Mouse (Mus musculus) CH12.LX (cell line): ENCODE data around the gene Midn. TPM values are rescaled to one million over a fixed set of nuclear protein-coding genes. Genes with fewer than 3 reads are reported as not detected.

Source experiments
- DNase-seq: peaks from one replicate; pipeline ENCODE4 v3.0.0-alpha.2; 2013; ENCODE audit errors: extremely low read depth
- H3K27ac ChIP-seq: 2 replicates; pipeline ENCODE4 v1.5.1; 2012; ENCODE audit warnings: low read depth, mild to moderate bottlenecking, control low read depth, moderate library complexity; ENCODE audit not compliant: insufficient read depth
- H3K27me3 ChIP-seq: replicated peaks from 2 replicates; pipeline ENCODE3; 2012; ENCODE audit warnings: inconsistent platforms
- H3K36me3 ChIP-seq, 2 experiments: replicated peaks in 1 of 2; 2 replicates each; pipeline versions ENCODE3 to v1.6.1; 2012; ENCODE audit warnings: inconsistent platforms in 1 of 2, low read length in 1 of 2, mild to moderate bottlenecking in 1 of 2, mixed read lengths in 1 of 2, moderate library complexity in 1 of 2; ENCODE audit not compliant: control insufficient read depth in 1 of 2, insufficient read depth in 1 of 2
- H3K4me1 ChIP-seq, 2 experiments: 2 replicates each; pipeline ENCODE4 v1.6.1; 2012; ENCODE audit warnings: inconsistent platforms in 1 of 2, moderate library complexity in 1 of 2; ENCODE audit not compliant: insufficient read depth in 2 of 2, control insufficient read depth in 1 of 2
- H3K4me2 ChIP-seq: 2 replicates; pipeline ENCODE4 v1.6.1; 2012; ENCODE audit warnings: low read depth, mild to moderate bottlenecking, control low read depth; ENCODE audit not compliant: poor library complexity, insufficient read depth, severe bottlenecking
- H3K4me3 ChIP-seq, 3 experiments: fragments of 150-350 bp in 1 of 3; sonication (generic) in 1 of 3; replicated peaks in 1 of 3; 2 replicates each; pipeline versions ENCODE3 to v1.5.1; 2011 to 2012; ENCODE audit warnings: low read depth in 2 of 3, low read length in 2 of 3, mild to moderate bottlenecking in 2 of 3, moderate library complexity in 2 of 3, control low read depth in 1 of 3, improper control_type of control experiment in 1 of 3, inconsistent platforms in 1 of 3, mixed read lengths in 1 of 3; ENCODE audit not compliant: poor library complexity in 1 of 3
- H3K79me2 ChIP-seq: replicated peaks from 2 replicates; pipeline ENCODE4 v1.6.1; 2012; ENCODE audit warnings: mild to moderate bottlenecking, moderate library complexity; ENCODE audit not compliant: control insufficient read depth, poor library complexity, insufficient read depth, severe bottlenecking; ENCODE audit errors: extremely low read depth
- H3K9ac ChIP-seq: 2 replicates; pipeline ENCODE4 v1.6.1; 2012; ENCODE audit warnings: low read depth, mild to moderate bottlenecking, control low read depth, moderate library complexity; ENCODE audit not compliant: insufficient read depth
- H3K9me3 ChIP-seq: replicated peaks from 2 replicates; pipeline ENCODE3; 2012; ENCODE audit warnings: low read length, inconsistent platforms, mixed read lengths
- BHLHE40 ChIP-seq: IDR thresholded peaks from 2 replicates; pipeline ENCODE4 v1.6.1; 2011; ENCODE audit warnings: mild to moderate bottlenecking, low read depth, low read length, improper control_type of control experiment
- CTCF ChIP-seq, 2 experiments: IDR thresholded peaks in 1 of 2; conservative IDR thresholded peaks in 1 of 2; 2 replicates each; pipeline ENCODE4 v1.5.1; 2011 to 2012; ENCODE audit warnings: low read depth in 2 of 2, low read length in 2 of 2, improper control_type of control experiment in 1 of 2, inconsistent platforms in 1 of 2, mild to moderate bottlenecking in 1 of 2, moderate library complexity in 1 of 2
- E2F4 ChIP-seq: IDR thresholded peaks from 2 replicates; pipeline ENCODE4 v1.6.1; 2011; ENCODE audit warnings: low read depth, low read length, improper control_type of control experiment; ENCODE audit not compliant: insufficient replicate concordance
- ELF1 ChIP-seq: IDR thresholded peaks from 2 replicates; pipeline ENCODE4 v1.6.1; 2014; ENCODE audit warnings: low read depth, mild to moderate bottlenecking, inconsistent platforms, low read length, improper control_type of control experiment
- HCFC1 ChIP-seq: IDR thresholded peaks from 2 replicates; pipeline ENCODE4 v1.6.1; 2012; ENCODE audit warnings: low read depth, mild to moderate bottlenecking, inconsistent platforms, low read length, improper control_type of control experiment
- IRF4 ChIP-seq: IDR thresholded peaks from 2 replicates; pipeline ENCODE4 v1.6.1; 2014; ENCODE audit warnings: low read depth, mild to moderate bottlenecking, inconsistent platforms, low read length, improper control_type of control experiment
- JUN ChIP-seq: IDR thresholded peaks from 2 replicates; pipeline ENCODE4 v1.6.1; 2011; ENCODE audit warnings: low read depth, mild to moderate bottlenecking, low read length, improper control_type of control experiment, moderate library complexity; ENCODE audit not compliant: insufficient read depth
- KAT2A ChIP-seq: IDR thresholded peaks from 2 replicates; pipeline ENCODE4 v1.6.1; 2012; ENCODE audit warnings: low read length, improper control_type of control experiment, inconsistent platforms; ENCODE audit not compliant: insufficient replicate concordance
- MAFK ChIP-seq: IDR thresholded peaks from 2 replicates; pipeline ENCODE4 v1.6.1; 2011; ENCODE audit warnings: low read length, improper control_type of control experiment; ENCODE audit not compliant: insufficient replicate concordance
- MEF2A ChIP-seq: IDR thresholded peaks from 2 replicates; pipeline ENCODE4 v1.6.1; 2014; ENCODE audit warnings: low read depth, mild to moderate bottlenecking, inconsistent platforms, low read length, improper control_type of control experiment, borderline replicate concordance
- MXI1 ChIP-seq: IDR thresholded peaks from 2 replicates; pipeline ENCODE4 v1.6.1; 2011; ENCODE audit warnings: mild to moderate bottlenecking, low read depth, low read length, improper control_type of control experiment
- MYC ChIP-seq: IDR thresholded peaks from 2 replicates; pipeline ENCODE4 v1.6.1; 2011; ENCODE audit warnings: low read depth, mild to moderate bottlenecking, improper control_type of control experiment, low read length
- NELFE ChIP-seq: IDR thresholded peaks from 2 replicates; pipeline ENCODE4 v1.6.1; 2011; ENCODE audit warnings: low read depth, low read length, improper control_type of control experiment
- POLR2A ChIP-seq: IDR thresholded peaks from 2 replicates; pipeline ENCODE4 v1.6.1; 2011; ENCODE audit warnings: low read depth, mild to moderate bottlenecking, improper control_type of control experiment, low read length
- POLR2AphosphoS2 ChIP-seq: IDR thresholded peaks from 2 replicates; pipeline ENCODE4 v1.6.1; 2011; ENCODE audit warnings: low read depth, low read length, improper control_type of control experiment
- RAD21 ChIP-seq: IDR thresholded peaks from 2 replicates; pipeline ENCODE4 v1.6.1; 2011; ENCODE audit warnings: low read depth, mild to moderate bottlenecking, low read length, improper control_type of control experiment, moderate library complexity
- SIN3A ChIP-seq: IDR thresholded peaks from 2 replicates; pipeline ENCODE4 v1.6.1; 2012; ENCODE audit warnings: low read length, improper control_type of control experiment, inconsistent platforms
- SMC3 ChIP-seq: IDR thresholded peaks from 2 replicates; pipeline ENCODE4 v1.6.1; 2011; ENCODE audit warnings: low read depth, low read length, improper control_type of control experiment
- TBP ChIP-seq: conservative IDR thresholded peaks from 2 replicates; pipeline ENCODE4 v1.6.1; 2011; ENCODE audit warnings: low read depth, low read length, improper control_type of control experiment
- TCF12 ChIP-seq: IDR thresholded peaks from 2 replicates; pipeline ENCODE4 v1.6.1; 2014; ENCODE audit warnings: low read depth, mild to moderate bottlenecking, inconsistent platforms, low read length, improper control_type of control experiment
- ZMIZ1 ChIP-seq: IDR thresholded peaks from 2 replicates; pipeline ENCODE4 v1.6.1; 2012; ENCODE audit warnings: low read depth, mild to moderate bottlenecking, inconsistent platforms, low read length, improper control_type of control experiment
- ZNF384 ChIP-seq: IDR thresholded peaks from 2 replicates; pipeline ENCODE4 v1.6.1; 2012; ENCODE audit warnings: low read depth, low read length, improper control_type of control experiment, inconsistent platforms
- dilution Hi-C: fragments of 300-500 bp; cut with MboI; formaldehyde crosslinking; loops from 2 replicates; pipeline ENCODE4 v1.14.3; 2020; ENCODE audit warnings: low sequenced_read_pairs; ENCODE audit not compliant: extremely low pct_unique_long_range_greater_than_20kb, extremely low pct_ligation_motif_present
- in situ Hi-C: fragments of 300-500 bp; cut with MboI; formaldehyde crosslinking; loops from 3 replicates; pipeline ENCODE4 v1.14.3; 2019; ENCODE audit warnings: low sequenced_read_pairs, low pct_ligation_motif_present, low pct_unique_long_range_greater_than_20kb, mixed read lengths
- polyA plus RNA-seq: library from polyadenylated mRNA; unstranded; fragments of >175 nt; gene quantifications from 2 replicates; pipeline ENCODE4 v1.2.1, GENCODE M21; 2012; ENCODE audit warnings: low read depth; ENCODE audit not compliant: insufficient read length
- total RNA-seq, 2 experiments: library from RNA; depleted of rRNA; stranded (reverse); fragments of 300-350 nt in 1 of 2; fragments of >200 nt in 1 of 2; gene quantifications; 2 replicates each; pipeline ENCODE4 v1.2.3; 2012 to 2014

Midn gene
- total and polyA plus RNA-seq, 3 experiments = 4.7 to 33.2 (median 16.2) TPM

GRCm38 (mm10) chr10:80133226-80133849, 14.7 kb upstream of the Midn start:
- Histone ChIP-seq H3K36me3 (peaks cover 45 to 58% of the 10 kb centered on the region in 2 experiments), H3K27ac (no peak overlapping the region)

GRCm38 (mm10) chr10:80134421-80134820, 13.7 kb upstream of the Midn start:
- no peaks in the 10 kb centered on the region for H3K9me3 ChIP-seq
- no peak for TF ChIP-seq JUN
- no peak for TF ChIP-seq ZMIZ1
- no peak for TF ChIP-seq E2F4
- TF ChIP-seq HCFC1 = no peak
- TF ChIP-seq CTCF (conservative IDR thresholded peaks at IDR 0.05 in 1 of 2, IDR thresholded peaks at IDR 0.05 in 1 of 2; ENCODE audit: low read depth in 2 of 2, low read length in 2 of 2) = no peak
- TF ChIP-seq ZNF384 = no peak
- no peak for TF ChIP-seq POLR2A
- no peak for TF ChIP-seq ELF1
- TF ChIP-seq IRF4 = no peak
- TF ChIP-seq TBP = no peak
- no peak for TF ChIP-seq SMC3
- TF ChIP-seq TCF12 = no peak
- TF ChIP-seq MAFK = no peak
- no peak for TF ChIP-seq BHLHE40

More at GRCm38 (mm10) chr10:80133226-80133849, 14.7 kb upstream of the Midn start:
- in situ Hi-C loops = no loop called here
- no peak for DNase-seq
- Histone ChIP-seq H3K9me3 (no peaks in the 10 kb centered on the region), H3K4me1 (peaks cover 8 to 14% of the 10 kb centered on the region in 2 experiments), H3K4me3 (no peak overlapping the region), H3K79me2 (no peaks in the 10 kb centered on the region), H3K27me3 (peaks cover 2% of the 10 kb centered on the region), H3K4me2 (no peak overlapping the region), H3K9ac (no peak overlapping the region)
- TF ChIP-seq KAT2A (no peak), MYC (no peak), POLR2AphosphoS2 (no peak), CTCF (conservative IDR thresholded peaks at IDR 0.05 in 1 of 2, IDR thresholded peaks at IDR 0.05 in 1 of 2; ENCODE audit: low read depth in 2 of 2, low read length in 2 of 2) (peak in 1 of 2 experiments; percentile 29; a peak in 2 of 4 replicates), SIN3A (no peak), NELFE (no peak), POLR2A (no peak), MXI1 (no peak), MEF2A (no peak), SMC3 (peak; percentile 22; the same call in 1 of the 2 replicates), RAD21 (no peak)
- dilution Hi-C loops = no loop called here

More at GRCm38 (mm10) chr10:80134421-80134820, 13.7 kb upstream of the Midn start:
- H3K4me3 ChIP-seq = no peak overlapping the region
- no peak overlapping the region for H3K27ac ChIP-seq
- H3K79me2 ChIP-seq = no peaks in the 10 kb centered on the region
- dilution Hi-C loops = no loop called here
- no peak overlapping the region for H3K4me2 ChIP-seq
- in situ Hi-C loops = no loop called here
- no peak overlapping the region for H3K9ac ChIP-seq
- H3K27me3 ChIP-seq = peaks cover 13% of the 10 kb centered on the region
- DNase-seq = no peak
- H3K4me1 ChIP-seq = peaks cover 12 to 22% of the 10 kb centered on the region in 2 experiments
- H3K36me3 ChIP-seq = peaks cover 34 to 48% of the 10 kb centered on the region in 2 experiments
